Mouse (Mus musculus): ENCODE results near the gene Egln3. TPM values are rescaled to one million over a fixed set of nuclear protein-coding genes. Genes with fewer than 3 reads are reported as not detected.

Egln3 gene
- 10 to 100 TPM; 22.1 to 32.5 TPM for total RNA-seq (2021)
- long read RNA-seq, experiment 1, transcript Egln3-201 (5 exons, 2,662 nt), result major isoform, 15 of 18 reads
- long read RNA-seq, experiment 1, partial matches to known transcripts, result 1 of 18 reads
- long read RNA-seq, experiment 1, other reads (novel, unspliced or antisense), result 2 of 18 reads
- long read RNA-seq, experiment 2, transcript Egln3-201 (5 exons, 2,662 nt), result major isoform, 23 of 29 reads
- long read RNA-seq, experiment 2, partial matches to known transcripts, result 1 of 29 reads
- long read RNA-seq, experiment 2, other reads (novel, unspliced or antisense), result 5 of 29 reads

DNA sequence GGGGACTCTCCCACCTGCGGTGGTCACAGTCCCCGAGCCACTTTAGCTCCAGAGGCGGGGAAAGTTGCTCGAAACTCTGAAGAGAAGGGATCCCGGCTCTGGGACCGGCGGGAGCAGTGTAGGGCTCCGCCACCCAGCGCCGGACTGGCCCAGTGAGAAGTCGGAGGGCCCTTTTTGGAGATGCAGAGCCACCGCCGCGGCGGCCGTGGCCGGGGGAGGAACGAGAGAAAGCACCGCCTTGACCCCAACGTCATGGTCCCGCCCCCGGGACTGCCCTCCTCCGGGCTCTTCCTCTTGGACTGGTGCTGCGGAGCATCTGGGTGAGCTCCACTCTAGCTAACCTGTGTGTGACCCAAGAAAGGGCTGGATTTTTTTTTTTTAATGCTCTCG lies at the start of gene Egln3:
TSS of gene Egln3 (minus strand) at position 205 of the 390 bp plus-strand sequence.
- DNase-seq, result peak; percentile 87

- DNase-seq, result no peak
Measured at GRCm38 (mm10) chr12:54253449-54253848, 49.8 kb upstream of the Egln3 start.

GRCm38 (mm10) chr12:54251942-54252400 lies 48.3 kb upstream of the Egln3 start:
- DNase-seq, result peak; percentile 16

GRCm38 (mm10) chr12:54247835-54248234 lies 44.2 kb upstream of the Egln3 start:
- no peak for DNase-seq

- no peak for DNase-seq
Measured at GRCm38 (mm10) chr12:54243158-54243557, 39.5 kb upstream of the Egln3 start.

DNA sequence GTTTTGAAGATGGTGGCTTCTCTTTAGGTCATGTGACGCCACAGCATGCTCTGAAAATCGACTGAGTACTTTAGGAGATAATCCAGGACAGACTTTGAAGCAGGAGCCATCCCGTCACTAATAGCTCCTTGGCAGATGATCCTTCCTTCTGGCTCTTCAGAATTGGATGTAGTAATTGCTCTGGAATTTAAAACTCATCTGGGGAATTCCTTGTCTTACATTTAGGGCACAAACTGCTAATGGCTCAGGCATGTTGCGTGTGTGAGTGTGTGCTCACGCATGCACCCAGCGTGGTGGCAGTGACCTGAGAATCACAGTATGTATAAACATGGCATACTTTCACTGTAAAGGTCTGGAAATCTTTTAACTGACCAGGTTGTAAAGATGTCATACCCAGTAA lies 38.3 kb upstream of the Egln3 start:
- DNase-seq, result no peak

DNA sequence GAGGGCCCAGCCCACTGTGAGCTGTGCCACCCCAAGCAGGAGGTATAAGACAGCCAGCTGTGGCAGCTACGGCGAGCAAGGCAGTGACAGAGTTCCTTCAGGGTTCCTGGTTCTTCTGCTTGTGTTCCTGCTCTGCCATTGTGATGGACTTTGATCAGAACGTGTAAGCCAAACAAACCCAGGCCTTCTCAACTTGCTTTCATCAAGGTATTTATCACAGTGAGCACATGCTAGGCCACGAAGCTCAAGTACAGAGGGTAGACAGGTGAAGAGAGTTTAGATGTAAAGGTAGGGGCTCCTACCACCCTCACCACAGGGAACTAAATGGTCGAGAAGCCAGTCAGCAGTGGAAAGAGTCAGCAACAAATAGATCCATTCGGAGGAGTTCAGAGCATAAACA lies 30.1 kb upstream of the Egln3 start:
- no peak for DNase-seq

DNA sequence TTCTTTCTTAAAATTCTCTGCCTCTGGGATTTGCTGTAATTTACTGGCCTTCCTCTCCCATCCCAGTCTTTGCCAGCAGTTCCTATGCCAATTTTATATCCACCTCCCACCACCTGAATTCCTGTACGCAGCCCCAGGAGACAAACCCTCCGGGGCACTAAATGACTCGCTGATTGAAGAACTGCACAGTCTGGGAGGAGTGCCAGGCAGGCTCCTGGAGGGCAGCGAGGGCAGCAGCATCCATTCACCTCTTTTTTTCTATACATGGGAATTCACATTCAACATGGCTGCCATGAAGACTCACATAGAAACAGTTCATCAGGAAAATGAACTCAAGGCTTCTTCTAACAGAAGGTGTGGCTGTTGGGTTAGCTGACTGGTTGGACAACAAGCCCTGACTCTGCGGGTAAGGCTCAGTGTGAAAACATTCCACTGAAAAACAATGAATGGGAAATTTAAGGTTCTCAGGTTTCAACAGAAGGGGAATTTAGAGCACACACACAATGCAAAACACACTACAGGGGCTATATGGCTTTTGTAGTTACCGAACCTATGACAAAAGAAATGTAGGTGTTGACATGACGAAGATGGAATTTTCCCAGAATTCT lies 29.4 kb upstream of the Egln3 start:
- no peak for DNase-seq

DNA sequence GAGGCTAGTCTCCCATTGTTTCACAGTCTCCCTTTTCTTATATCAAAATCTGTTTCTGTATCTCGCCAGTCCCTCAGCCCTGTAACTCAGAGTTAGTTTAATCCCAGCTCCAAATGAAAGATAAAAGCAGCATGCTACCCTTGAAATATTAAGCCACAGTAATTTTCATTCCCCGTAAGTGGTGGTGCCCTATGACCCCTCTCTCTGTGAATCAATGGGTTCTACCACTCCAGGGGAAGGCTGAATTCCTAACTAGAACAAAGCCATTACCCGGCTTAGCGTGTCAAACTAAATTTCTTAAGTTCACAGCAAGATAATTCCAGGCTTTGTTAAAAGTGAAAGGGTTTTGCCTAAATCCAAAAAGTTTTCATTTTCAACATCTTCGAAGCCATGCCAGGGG lies 28.8 kb upstream of the Egln3 start:
- no peak for DNase-seq

DNA sequence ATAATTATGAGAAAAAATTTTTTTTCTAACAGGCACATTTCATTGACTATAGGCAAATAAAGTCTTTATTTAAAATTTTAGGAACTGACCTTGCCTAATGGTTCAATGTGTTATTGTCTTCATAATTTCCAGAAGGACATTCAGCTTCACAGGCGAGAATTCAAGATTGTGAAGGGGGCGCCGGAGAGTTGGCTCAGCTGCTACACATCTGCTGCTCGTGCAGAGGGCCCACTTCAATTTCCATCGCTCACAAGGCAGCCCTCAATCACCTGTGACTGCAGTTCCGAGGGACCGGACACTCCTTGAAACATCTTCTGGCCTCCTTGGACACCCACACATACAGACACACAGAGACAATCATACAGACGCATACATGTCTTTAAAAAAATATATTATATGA lies 23.9 kb upstream of the Egln3 start:
- no peak for DNase-seq

DNA sequence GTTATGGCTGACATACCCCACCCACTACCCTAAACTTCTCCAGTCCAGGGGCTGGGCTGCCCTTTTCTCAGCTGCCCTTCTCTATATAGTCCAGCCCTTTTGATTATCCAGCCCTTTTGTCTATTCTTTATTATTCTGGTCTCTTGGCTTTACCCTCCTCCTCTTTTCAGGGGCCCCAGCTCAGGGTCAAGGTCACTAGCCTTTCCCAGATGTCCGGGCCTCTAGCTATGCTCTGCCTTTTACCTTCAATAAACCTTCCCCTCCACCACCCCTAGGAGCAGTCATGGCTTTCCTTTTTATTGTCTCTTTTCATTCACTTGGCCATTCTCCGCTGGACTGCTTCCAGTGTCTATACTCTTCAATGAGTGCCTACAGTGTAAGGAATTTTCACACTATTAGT lies 22.7 kb upstream of the Egln3 start:
- no peak for DNase-seq

DNA sequence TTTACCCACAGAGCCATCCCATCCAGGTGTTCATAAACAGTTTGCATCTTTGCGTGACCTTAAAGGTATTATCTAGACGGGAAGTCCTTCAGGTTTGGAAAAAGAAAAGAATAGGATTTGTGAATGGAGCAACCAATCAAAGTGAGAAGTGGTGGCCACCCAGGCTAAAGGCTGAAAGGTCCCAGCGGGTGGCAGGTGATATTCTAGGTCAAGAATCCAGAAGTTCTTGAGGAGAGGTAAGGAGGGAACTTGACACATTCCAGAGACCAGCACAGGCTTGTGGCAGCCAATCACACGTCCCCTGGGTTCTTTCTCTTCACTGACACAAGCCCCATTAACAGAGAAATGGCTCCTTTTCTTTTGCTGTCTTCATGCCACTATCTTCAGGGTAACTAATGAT lies 21.9 kb upstream of the Egln3 start:
- DNase-seq, result no peak

DNA sequence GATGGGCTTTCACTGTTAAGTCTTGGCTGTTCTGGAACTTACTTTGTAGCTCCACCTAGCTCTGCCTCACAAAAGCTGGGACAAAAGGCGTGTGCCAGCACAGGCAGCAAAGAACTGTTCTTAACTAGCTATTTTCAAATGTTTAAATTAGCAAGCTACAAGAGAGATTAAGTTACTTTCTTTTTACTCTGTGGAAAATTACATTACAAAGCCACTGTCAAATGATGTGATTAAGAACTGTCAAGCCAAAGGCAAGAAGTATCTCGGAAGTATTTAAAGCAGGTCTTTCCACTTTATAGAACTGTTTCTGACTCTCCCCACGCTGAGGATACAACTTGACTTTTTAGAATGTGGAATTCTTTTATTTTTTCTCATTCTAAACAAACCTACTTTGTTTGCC lies 21.4 kb upstream of the Egln3 start:
- no peak for DNase-seq

GRCm38 (mm10) chr12:54222036-54222760 lies 18.5 kb upstream of the Egln3 start:
- no peak for DNase-seq

DNA sequence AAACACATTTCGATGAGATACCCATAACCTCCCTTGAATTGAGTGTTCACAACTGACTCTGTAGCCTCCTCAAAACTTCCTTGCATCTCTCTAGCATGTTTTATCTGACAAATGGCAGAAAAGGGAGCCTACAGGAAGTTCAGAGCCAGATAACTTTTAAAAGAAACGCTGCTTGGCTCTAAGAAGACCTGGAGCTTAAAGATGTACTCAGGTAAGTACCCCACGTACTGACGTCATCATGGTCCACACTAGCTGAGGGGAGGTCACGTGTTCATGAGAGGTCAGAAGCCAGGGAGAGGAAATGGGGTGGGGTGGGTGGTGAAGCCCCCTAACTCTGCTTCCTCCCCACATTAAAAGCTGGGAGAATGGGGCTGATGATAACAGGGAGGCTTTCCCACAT lies 13.0 kb upstream of the Egln3 start:
- DNase-seq, result no peak

- no peak for DNase-seq
Measured at GRCm38 (mm10) chr12:54214426-54214825, 10.8 kb upstream of the Egln3 start.

DNA sequence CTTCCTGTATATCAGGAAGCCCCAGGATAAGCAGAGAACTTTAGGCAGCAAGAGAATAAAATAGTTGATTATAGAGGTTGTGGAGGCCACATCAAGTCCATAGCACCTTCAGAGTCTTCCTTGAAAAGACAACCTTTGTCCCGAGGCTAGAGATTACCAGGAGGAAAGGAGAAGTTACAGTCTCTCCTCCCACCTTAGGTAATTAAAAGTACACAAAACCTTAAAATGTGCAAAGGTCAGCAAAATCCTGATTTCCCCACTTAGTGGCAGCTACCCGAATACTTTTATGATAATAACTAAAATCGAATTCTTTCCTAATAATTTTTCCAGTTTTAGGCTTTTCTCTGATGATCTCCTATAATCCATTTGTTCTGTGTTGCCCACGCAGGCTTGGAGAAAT lies 10.2 kb upstream of the Egln3 start:
- DNase-seq, result no peak

GRCm38 (mm10) chr12:54213230-54213629 lies 9.6 kb upstream of the Egln3 start:
- DNase-seq, result no peak

GRCm38 (mm10) chr12:54209182-54209563 lies 5.5 kb upstream of the Egln3 start:
- DNase-seq, result no peak

DNA sequence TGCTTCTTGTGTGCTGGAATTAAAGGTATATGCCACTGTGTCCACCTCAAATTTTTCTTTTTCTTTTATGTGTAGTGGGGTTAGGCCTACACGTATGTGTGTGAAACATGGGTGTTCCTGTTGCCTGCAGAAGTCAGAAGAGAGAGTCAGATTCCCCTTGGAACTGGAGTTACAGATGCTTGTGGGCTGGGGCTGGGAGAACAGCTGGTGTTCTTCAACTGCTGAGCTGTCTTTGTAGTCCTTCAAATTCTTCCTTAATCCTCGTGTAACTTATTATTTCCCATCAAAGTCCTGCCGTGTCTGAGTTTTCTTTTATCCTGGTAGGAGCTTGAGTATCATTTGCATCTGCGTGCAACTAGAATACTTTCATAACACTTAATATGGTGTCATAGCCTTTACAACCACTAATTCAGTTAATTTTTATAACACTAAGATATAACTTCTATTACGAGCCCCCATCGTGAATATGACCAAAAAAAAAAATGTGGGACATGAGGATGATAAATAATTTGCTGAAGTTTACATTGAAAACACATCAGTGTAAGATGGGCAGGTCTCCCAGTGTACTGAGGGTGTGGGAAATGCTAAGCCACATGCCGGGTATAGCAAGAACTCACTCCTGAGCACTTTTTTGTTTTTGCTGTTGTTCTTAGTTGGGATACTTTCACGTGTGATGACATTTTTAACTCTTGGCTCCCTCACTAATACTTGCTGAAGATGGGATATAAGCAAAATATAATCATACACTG lies 4.9 kb upstream of the Egln3 start:
- DNase-seq, result no peak

DNA sequence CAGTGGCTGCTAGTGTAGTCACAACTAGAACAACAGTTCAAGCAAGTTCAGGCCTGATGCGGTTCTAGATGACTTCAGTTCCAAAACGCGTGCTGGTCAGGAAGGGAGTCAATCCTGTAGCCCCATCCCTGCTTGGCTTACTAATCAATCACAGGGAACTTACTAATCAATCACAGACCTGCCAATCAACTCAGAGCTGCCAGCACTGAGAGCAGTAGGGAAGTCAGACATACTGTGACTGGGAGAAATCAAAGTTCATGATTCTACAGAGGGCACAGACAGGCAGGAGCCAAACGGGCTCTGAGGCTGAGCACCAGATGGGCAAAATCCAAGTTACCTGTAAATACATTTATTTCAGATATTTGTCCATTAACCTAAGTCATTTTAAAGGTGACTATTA lies 2.1 kb upstream of the Egln3 start:
- DNase-seq, result no peak

- peak; percentile 28 for DNase-seq
Measured at GRCm38 (mm10) chr12:54205195-54205594, 1.5 kb upstream of the Egln3 start.

Measured in gastrocnemius, postnatal 25 days (tissue).